Mouse (Mus musculus) left cerebral cortex, postnatal 4 days (tissue): ENCODE data around the gene Gm49383. TPM values are rescaled to one million over a fixed set of nuclear protein-coding genes. Genes with fewer than 3 reads are reported as not detected.
A peak's percentile ranks its signal among the peaks of the same experiment; 100 is the strongest.

ENCODE experiments used
- DNase-seq: peaks from one replicate; pipeline ENCODE4 v3.0.0-alpha.2; 2022
- intact Hi-C: fragments of 180-260 bp; cut with DNase I; formaldehyde crosslinking; loops from one replicate; pipeline ENCODE4 v1.15.1; 2025
- total RNA-seq, 2 experiments: library from RNA; stranded (reverse); gene quantifications; 2 replicates each; pipeline ENCODE4 v1.2.3; 2021

Gene Gm49383
- 1 to 10 TPM; 6.1 to 7.4 TPM for total RNA-seq

DNA sequence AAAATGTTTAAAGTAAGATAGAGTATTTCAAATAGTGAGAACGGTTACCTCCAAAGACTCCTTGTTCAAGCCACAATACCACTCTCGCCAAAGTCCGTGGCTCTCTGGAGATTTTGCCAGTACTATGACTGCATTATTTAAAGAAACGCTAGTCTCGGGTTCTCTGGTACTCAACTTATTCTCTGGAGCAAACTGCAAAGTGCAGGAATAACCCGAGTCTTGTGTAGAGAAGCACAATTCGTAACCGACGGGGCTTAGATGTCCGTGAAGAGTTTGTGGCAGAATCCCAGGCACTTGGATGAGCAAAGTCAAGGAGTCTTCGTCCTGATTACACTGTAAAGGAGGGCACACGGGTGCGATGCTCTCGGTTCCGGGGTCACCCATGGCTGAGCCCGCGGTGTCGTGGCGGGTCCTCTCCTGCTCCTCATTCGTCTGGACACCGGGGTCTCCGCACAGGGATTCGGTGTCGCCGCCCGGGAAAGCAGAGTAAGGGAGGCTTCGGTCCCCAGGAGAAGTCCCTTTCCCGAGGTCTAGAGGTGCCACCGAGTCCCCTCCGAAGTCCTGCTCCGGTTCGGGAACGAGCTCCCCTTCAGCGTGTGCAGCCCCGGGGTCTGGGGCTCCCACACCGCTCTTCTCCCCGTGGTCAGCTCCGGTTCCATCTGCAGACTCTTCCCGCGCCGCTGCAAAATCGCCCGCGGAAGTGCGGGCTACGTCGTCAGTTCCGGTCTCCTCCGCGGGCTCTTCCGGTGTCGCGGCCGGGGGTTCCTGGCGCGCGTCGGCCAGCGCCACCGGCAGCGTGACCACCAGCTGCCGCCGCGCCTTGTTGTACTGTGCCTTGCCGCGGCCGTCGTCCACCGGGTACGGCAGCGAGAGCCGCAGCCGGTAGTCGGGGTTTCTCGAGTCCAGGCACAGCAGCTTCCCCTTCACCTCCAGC is at the start of gene Gm49383:
TSS of gene Gm49383 (minus strand) at position 661 of the 934 bp plus-strand sequence.
- peak; percentile 72 for DNase-seq
- intact Hi-C loops: loop anchor here (5.0 kb wide), 1 partner anchor 101 kb away; the partner anchor contains the start of gene Klhdc2

GRCm38 (mm10) chr12:69241771-69242431 is 45.0 kb upstream of the Gm49383 start:
- intact Hi-C loops: no loop called here
- DNase-seq: peak; percentile 76

- intact Hi-C loops: no loop called here
- no peak for DNase-seq
Measured at GRCm38 (mm10) chr12:69241405-69241770, 44.5 kb upstream of the Gm49383 start.

DNA sequence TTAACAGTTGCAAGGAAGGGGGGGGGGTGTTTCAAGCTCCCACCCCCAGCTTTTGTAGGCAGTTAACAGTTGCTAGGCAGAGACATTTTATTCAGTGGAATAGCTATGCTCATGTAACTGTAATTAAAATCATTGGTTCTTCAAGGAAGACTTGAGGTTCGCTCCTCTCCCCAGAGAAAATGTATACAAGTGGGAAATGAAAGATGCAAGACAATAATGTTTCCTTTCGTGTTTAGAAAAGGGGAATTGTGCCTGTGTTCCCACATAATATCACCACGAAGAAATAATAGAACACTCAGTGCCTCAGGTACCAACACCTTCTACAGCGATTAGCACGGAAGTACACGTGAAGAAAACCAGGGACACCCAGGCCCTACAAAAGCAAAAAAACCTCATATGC is 44.0 kb upstream of the Gm49383 start, which contains the start of gene Klhdc1:
TSS of gene Klhdc1 (plus strand) at position 301 of the 400 bp plus-strand sequence.
- intact Hi-C loops: no loop called here
- no peak for DNase-seq

- intact Hi-C loops: no loop called here
- no peak for DNase-seq
Measured at GRCm38 (mm10) chr12:69238284-69238683, 41.4 kb upstream of the Gm49383 start.

DNA sequence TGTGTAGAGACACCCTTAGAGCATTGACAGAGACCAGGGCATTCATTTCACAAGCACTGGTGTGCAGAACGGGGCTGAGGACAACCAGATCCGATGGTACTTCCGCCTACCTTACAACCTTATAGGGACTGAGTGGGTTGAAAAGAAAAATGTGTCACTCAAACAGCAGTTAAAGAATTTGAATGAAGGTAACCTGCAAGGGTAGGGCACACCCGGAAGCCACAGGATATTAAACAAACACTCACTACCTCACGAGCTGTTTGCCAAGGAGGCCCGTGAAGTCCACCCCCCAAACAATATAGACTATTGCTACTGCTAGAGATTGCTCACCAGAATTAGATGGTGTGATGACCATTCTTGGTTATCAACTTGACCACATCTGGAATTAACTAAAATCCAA is 38.9 kb upstream of the Gm49383 start:
- intact Hi-C loops: no loop called here

GRCm38 (mm10) chr12:69229251-69229650 is 32.3 kb upstream of the Gm49383 start:
- intact Hi-C loops: no loop called here

More for the DNA sequence above, 38.9 kb upstream of the Gm49383 start:
- DNase-seq: no peak

DNA sequence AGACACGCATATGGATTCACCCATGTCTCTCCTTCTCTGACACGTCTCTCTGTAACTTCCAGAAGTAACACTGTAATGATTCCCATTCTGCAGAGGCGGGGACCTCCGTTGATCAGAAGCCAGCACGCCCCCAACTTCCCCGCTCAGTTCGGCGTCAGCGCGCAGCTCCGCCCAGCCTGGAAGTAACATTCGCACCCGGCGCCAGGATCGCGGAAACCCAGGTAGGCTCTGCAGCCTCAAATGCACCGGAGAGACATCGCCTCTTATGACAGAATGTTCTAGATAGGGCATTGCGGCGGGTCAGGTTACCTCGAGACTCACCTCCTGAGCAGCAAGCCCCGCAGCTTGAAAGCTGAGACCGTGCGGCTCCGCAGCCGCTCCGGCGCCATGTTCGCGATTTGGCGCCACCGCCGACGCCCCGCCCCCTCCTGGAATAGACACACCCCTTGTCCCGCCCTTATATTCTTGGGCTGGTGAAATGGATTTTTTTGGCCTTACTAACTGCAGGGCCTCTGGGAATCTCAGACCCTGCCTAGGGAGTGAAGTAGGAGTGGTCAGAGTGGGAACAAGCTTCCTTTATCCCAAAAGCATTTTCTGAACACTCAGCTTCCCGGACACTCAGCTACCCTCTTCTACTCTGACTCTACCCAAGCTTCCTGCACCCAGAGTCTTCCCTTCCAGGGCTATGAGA is 31.0 kb upstream of the Gm49383 start, which contains the start of gene Pole2:
TSS of gene Pole2 (minus strand) at position 420 of the 691 bp plus-strand sequence.
- intact Hi-C loops: no loop called here
- peak; percentile 89 for DNase-seq

More at GRCm38 (mm10) chr12:69229251-69229650, 32.3 kb upstream of the Gm49383 start:
- DNase-seq: no peak

GRCm38 (mm10) chr12:69220613-69221277 is 23.8 kb upstream of the Gm49383 start:
- intact Hi-C loops: no loop called here
- no peak for DNase-seq

DNA sequence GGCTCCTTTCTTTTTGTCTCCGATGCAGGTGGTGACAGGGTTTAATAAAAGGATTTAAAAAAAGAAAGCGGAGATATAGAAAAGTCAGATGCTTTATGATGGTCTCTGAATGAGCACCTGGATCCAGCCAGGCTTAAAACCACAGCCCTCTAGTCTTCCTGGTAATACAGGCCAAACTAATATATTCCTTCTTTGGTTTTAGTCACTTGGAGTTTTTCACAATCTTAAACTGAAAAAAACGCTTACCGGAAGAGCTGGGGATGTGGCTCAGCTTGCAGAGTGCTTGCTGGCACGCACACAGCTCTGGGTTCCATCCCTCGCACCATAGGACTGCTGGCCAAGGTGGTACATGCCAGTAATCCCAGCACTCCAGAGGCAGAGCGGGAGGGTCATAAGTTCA is 19.7 kb upstream of the Gm49383 start:
- intact Hi-C loops: no loop called here
- DNase-seq: no peak

DNA sequence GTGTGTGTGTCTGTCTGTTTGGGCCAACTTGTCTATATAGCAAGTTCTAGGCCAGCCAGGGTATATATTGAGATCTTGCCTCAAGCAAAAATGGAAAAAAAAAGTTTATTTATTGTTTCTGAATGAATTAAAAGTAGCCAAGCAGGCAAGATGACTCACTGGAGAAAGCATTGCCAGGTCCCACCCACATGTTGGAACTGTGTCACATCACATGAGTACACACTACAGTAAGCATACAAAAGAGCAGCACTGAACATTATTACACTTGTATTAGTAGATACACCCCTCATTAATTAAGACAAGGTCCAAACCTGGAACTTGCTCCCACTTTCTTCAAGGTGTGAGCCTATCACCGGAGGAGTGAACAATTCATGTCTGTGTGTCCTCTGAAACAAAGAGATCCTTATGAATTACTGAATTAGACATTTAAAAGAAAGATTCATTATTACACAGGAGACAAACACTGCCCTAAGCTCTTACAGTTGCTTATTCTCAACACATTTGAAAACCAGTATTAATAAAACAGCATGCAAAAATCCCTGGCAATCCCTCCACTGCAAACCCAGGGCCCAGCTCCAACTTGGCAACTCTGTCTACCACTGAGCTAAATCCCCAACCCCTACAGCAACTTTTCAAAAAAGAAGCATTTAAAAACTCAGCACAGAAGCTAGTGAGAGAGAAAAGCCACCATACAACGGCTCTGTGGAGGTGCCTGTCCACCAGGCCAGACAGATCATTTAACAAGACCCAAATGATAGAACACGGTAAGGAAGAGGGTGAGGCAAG is 18.3 kb upstream of the Gm49383 start:
- no peak for DNase-seq
- intact Hi-C loops: no loop called here

DNA sequence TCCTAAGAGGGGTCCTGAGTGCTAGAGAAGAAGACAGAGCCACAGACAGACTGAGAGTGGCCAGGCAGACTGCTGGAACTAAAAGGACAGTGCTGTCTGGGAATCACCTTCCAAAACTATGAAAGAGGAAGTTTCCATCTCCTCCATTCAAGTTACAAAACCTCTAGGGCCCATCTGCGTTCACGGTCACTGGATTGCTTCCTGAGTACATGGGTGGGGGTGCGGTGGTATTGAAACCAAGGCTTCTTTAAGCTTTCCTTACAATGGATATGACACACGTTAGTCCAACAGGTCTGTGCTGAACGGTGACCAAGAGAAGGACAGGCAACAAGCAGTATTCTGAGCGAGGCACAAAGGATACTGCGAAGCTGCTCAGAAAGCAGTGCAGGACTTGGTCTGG is 17.5 kb upstream of the Gm49383 start:
- intact Hi-C loops: no loop called here

GRCm38 (mm10) chr12:69213186-69213777 is 16.4 kb upstream of the Gm49383 start:
- intact Hi-C loops: no loop called here
- DNase-seq: no peak

More for the DNA sequence above, 17.5 kb upstream of the Gm49383 start:
- no peak for DNase-seq

DNA sequence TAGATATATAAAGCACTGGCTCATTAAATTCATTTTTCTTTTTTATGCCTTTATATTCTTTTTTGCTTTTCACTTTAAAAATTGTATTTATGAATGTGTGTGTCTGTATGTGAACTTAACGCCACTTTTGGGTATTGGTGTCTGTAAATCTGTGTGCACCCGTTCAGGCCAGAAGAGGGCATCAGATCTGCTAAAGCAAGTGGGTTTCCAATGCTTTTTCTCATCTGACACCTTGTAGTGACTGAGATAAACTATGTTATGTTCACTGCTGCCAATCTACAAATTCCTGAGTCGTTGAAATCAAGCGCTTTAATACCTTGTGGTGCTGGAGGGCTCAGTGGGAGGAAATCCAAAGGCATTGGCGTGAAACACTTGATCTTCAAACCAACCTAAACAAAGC is 14.2 kb upstream of the Gm49383 start:
- intact Hi-C loops: no loop called here
- DNase-seq: peak; percentile 17

DNA sequence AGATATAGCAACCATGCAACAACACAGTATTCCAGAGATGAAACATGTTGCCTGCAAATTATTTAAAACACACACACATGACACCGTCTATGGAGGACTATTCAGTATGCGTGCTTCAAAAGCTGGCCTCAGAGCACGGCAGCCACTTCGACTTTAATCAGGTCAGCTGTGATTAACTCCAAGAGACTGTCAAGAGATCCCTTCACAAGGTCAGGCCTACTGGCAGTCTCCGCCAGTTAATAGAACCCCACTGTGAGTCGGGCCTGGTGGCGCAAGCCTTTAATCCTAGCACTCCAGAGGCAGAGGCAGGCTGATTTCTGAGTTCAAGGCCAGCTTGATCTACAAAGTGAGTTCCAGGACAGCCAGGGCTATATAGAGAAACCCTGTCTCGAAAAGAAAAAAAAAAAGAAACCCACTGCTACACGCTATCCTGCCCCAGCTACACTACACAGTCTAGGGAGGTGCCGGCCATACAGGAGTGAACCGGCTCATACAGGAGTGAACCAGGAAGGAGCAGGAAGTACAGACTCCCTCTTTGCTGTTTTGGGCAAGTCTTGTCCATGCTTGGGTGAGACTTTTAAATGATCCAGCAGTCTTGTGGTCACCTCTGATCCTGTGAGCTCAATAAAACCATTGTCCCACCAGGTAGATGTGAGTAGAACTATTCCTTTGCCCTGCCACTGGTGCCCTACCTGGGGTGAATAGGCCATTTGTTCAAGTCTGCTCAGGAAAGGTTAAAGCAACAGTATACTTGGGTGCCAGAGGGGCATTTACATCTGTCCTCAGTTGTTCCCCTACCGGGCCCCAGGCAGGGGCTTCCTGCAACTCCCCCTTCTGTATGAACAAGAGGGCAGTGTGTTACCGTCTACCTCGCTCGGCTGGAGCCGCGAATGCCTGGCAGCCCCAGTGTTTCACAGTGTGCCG is 13.4 kb upstream of the Gm49383 start:
- intact Hi-C loops: no loop called here
- DNase-seq: no peak

GRCm38 (mm10) chr12:69208520-69208919 is 11.6 kb upstream of the Gm49383 start:
- intact Hi-C loops: no loop called here
- DNase-seq: no peak

DNA sequence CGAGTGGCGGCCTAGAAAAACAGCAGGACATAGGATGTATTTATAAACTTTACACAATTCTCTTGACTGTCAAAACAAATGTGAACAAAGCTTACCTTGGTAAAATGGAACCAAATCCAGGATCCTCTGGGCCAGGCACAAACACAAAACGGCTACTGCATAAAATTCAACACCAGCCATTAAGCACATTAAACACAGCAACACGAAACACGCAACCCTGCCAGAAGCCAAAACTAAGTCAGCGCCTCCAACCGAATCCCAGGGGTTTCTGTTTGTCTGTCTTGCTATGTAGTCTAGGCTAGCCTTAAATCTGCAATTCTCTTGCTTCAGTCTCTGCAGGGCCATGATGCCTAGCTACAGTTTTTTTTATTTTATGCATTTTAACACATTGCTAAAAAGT is 11.0 kb upstream of the Gm49383 start:
- intact Hi-C loops: no loop called here
- DNase-seq: no peak

- no peak for DNase-seq
- intact Hi-C loops: no loop called here
Measured at GRCm38 (mm10) chr12:69207396-69207795, 10.5 kb upstream of the Gm49383 start.
